Mouse (Mus musculus) C2C12 (cell line): Measurements from ENCODE around the gene Ppp5c.

Source experiments
- CTCF ChIP-seq: IDR thresholded peaks from one replicate; pipeline ENCODE4 v1.5.1; 2011; ENCODE audit not compliant: control insufficient read depth, insufficient read depth, insufficient read length
- FOSL1 ChIP-seq: IDR thresholded peaks from one replicate; pipeline ENCODE4 v1.8.0; 2011; ENCODE audit warnings: mild to moderate bottlenecking, low read length; ENCODE audit not compliant: poor library complexity, insufficient read depth, severe bottlenecking
- MYOG ChIP-seq: IDR thresholded peaks from one replicate; pipeline ENCODE4 v1.6.1; 2011; ENCODE audit not compliant: control insufficient read depth, insufficient read length; ENCODE audit errors: extremely low read depth
- USF1 ChIP-seq: IDR thresholded peaks from one replicate; pipeline ENCODE4 v1.6.1; 2011; ENCODE audit warnings: low read depth, mild to moderate bottlenecking, control low read depth, moderate library complexity

GRCm38 (mm10) chr7:16988405-16988804 lies 39.3 kb downstream of the Ppp5c start:
- no peak for TF ChIP-seq USF1
- no peak for TF ChIP-seq CTCF
- no peak for TF ChIP-seq MYOG
- TF ChIP-seq FOSL1: no peak
